ENCODE assay signal across 8 mouse cellular contexts in the genomic region with DNA sequence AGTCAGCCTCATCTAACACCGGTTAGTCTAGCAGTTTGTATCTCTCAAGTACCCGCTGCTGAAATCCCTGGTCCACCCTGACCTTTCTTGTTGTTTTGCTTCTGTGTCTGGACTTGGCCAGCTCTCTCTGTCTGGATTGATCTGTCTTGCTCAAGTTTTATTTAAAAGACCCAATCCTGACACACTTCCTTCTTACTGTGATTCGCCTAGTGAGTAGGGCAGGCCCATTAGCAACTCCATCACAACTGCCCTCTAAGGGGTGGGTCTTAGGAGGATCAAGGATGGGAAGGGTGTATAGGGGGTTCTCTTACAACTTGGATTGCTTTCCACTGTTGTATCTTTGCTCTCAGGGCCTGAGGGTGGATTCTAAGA. TPM values are rescaled to one million over a fixed set of nuclear protein-coding genes. Genes with fewer than 3 reads are reported as not detected.
A peak's percentile ranks its signal among the peaks of the same experiment; 100 is the strongest.
DNase-seq lines count a peak whose midpoint lies in the region; ATAC-seq lines count a peak whose summit lies in the region.

No protein-coding gene starts in this region.

- peak overlapping the region; percentile 92 for H3K27ac ChIP-seq in embryonic facial prominence, embryonic 10.5 days (replicated peaks)
- peak overlapping the region; percentile 88 for H3K27ac ChIP-seq in hindbrain, embryonic 10.5 days
- peak overlapping the region; percentile 84; the same call in 1 of the 2 replicates for H3K27ac ChIP-seq in limb, embryonic 13.5 days

- H3K36me3 ChIP-seq in embryonic facial prominence, embryonic 10.5 days (replicated peaks) = peaks cover 24% of the 10 kb centered on the region
- peaks cover under 1% of the 10 kb centered on the region; the same call in 1 of the 2 replicates for H3K36me3 ChIP-seq in hindbrain, embryonic 10.5 days
- H3K36me3 ChIP-seq in limb, embryonic 13.5 days = peaks cover 23% of the 10 kb centered on the region

- no peaks in the 10 kb centered on the region for H3K27me3 ChIP-seq in embryonic facial prominence, embryonic 10.5 days (replicated peaks; ENCODE audit: low read depth, poor library complexity, severe bottlenecking)
- H3K27me3 ChIP-seq in hindbrain, embryonic 10.5 days (ENCODE audit: insufficient read depth, poor library complexity, severe bottlenecking) = peaks cover 10% of the 10 kb centered on the region; the same call in 1 of the 2 replicates
- no peaks in the 10 kb centered on the region for H3K27me3 ChIP-seq in limb, embryonic 13.5 days

- peak; percentile 68 for ATAC-seq in limb, embryonic 13.5 days (ENCODE audit: low FRiP score, low read depth)

- peak overlapping the region; percentile 80 for H3K4me2 ChIP-seq in limb, embryonic 13.5 days (replicated peaks)

- WGBS in embryonic facial prominence, embryonic 10.5 days = 66% methylated on average over 3 of the region's 3 CpGs
- WGBS in hindbrain, embryonic 10.5 days = 69% methylated on average over 3 of the region's 3 CpGs
- 65% methylated on average over 3 of the region's 3 CpGs for WGBS in limb, embryonic 13.5 days

- DNase-seq in NIH3T3 (ENCODE audit: low read depth) = peak; percentile 70
- DNase-seq in embryonic facial prominence, embryonic 10.5 days (ENCODE audit: low spot score) = no peak
- no peak for DNase-seq in hindbrain, embryonic 10.5 days (ENCODE audit: low spot score)
- DNase-seq in neural tube, embryonic 10.5 days (ENCODE audit: extremely low spot score, low spot score) = peak; percentile 38
- no peak for DNase-seq in natural killer cell, adult 2 months (ENCODE audit: low spot score in 2 of 2)
- no peak for DNase-seq in T-cell, adult 2 months (ENCODE audit: low spot score)
- DNase-seq in layer of hippocampus, postnatal 25 days (ENCODE audit: extremely low spot score in 1 of 2, low spot score in 1 of 2) = no peak

- H3K4me1 ChIP-seq in embryonic facial prominence, embryonic 10.5 days = peaks cover 40% of the 10 kb centered on the region
- H3K4me1 ChIP-seq in hindbrain, embryonic 10.5 days (replicated peaks) = peaks cover 28% of the 10 kb centered on the region
- peaks cover 30% of the 10 kb centered on the region for H3K4me1 ChIP-seq in limb, embryonic 13.5 days

- peak overlapping the region; percentile 57 for H3K4me3 ChIP-seq in embryonic facial prominence, embryonic 10.5 days
- H3K4me3 ChIP-seq in hindbrain, embryonic 10.5 days = peak overlapping the region; percentile 54
- H3K4me3 ChIP-seq in limb, embryonic 13.5 days = peak overlapping the region; percentile 52

- H3K9me3 ChIP-seq in embryonic facial prominence, embryonic 10.5 days = no peaks in the 10 kb centered on the region
- no peaks in the 10 kb centered on the region for H3K9me3 ChIP-seq in hindbrain, embryonic 10.5 days
- H3K9me3 ChIP-seq in limb, embryonic 13.5 days = no peaks in the 10 kb centered on the region

- H3K9ac ChIP-seq in limb, embryonic 13.5 days = peak overlapping the region; percentile 87

RNA-seq across cellular contexts. Expression of gene Gpx7, which starts 1.0 kb away (rescaled TPM):
- 39.7 and 40.1 TPM in 2 replicates for polyA plus RNA-seq in embryonic facial prominence, embryonic 10.5 days (2016; fragmentation: Nextera tagmentation; extraction: Ambion mirVana)
- 45.9 and 56.0 TPM in 2 replicates for polyA plus RNA-seq in hindbrain, embryonic 10.5 days (2016; fragmentation: Nextera tagmentation; extraction: Ambion mirVana)
- 88.5 and 89.8 TPM in 2 replicates for polyA plus RNA-seq in limb, embryonic 13.5 days (2015; fragmentation: Nextera tagmentation; extraction: Ambion mirVana)
- 1 to 10 TPM; 4.7 to 7.0 TPM for total RNA-seq in layer of hippocampus, postnatal 25 days (2021)

RNA-seq across cellular contexts. Expression of gene Shisal2a, which starts 22.6 kb away (rescaled TPM):
- polyA plus RNA-seq in embryonic facial prominence, embryonic 10.5 days (2016; fragmentation: Nextera tagmentation; extraction: Ambion mirVana) = 4.0 and 5.6 TPM in 2 replicates
- 1.1 and 2.4 TPM in 2 replicates for polyA plus RNA-seq in hindbrain, embryonic 10.5 days (2016; fragmentation: Nextera tagmentation; extraction: Ambion mirVana)
- 7.0 and 7.4 TPM in 2 replicates for polyA plus RNA-seq in limb, embryonic 13.5 days (2015; fragmentation: Nextera tagmentation; extraction: Ambion mirVana)
- not detected for total RNA-seq in layer of hippocampus, postnatal 25 days (2021)

RNA-seq across cellular contexts. Expression of gene Tut4, which starts 53.5 kb away (rescaled TPM):
- 103 and 106 TPM in 2 replicates for polyA plus RNA-seq in embryonic facial prominence, embryonic 10.5 days (2016; fragmentation: Nextera tagmentation; extraction: Ambion mirVana)
- polyA plus RNA-seq in hindbrain, embryonic 10.5 days (2016; fragmentation: Nextera tagmentation; extraction: Ambion mirVana) = 62.4 and 81.0 TPM in 2 replicates
- polyA plus RNA-seq in limb, embryonic 13.5 days (2015; fragmentation: Nextera tagmentation; extraction: Ambion mirVana) = 113 and 124 TPM in 2 replicates
- total RNA-seq in layer of hippocampus, postnatal 25 days (2021) = 10 to 100 TPM; 28.0 to 42.2 TPM

Comparison
In these comparisons a context has a peak if more than half of its experiments do, and no peak if none do; other contexts are left out.
1. DNase-seq: peak in NIH3T3 (single experiment) and neural tube, embryonic 10.5 days (single experiment); none in embryonic facial prominence, embryonic 10.5 days (single experiment), hindbrain, embryonic 10.5 days (single experiment), natural killer cell, adult 2 months (0 of 2), T-cell, adult 2 months (single experiment) and layer of hippocampus, postnatal 25 days (0 of 2).
2. Peak in every context shown above with its lines, with median percentiles within 50 percentile points of each other: H3K27ac ChIP-seq and H3K4me3 ChIP-seq.